Mouse (Mus musculus) megakaryocyte-erythroid progenitor cell, adult 5 weeks (primary cell): ENCODE measurements around the gene Foxe3. TPM values are rescaled to one million over a fixed set of nuclear protein-coding genes. Genes with fewer than 3 reads are reported as not detected.

Experiments
- polyA plus RNA-seq: library from polyadenylated mRNA; stranded (reverse); fragments of >175 nt; gene quantifications from 2 replicates; pipeline ENCODE4 v1.2.3, GENCODE M21; 2012

Foxe3 gene
- 0.13 TPM in 1 of 2 replicates, not detected in the other for polyA plus RNA-seq

GRCm38 (mm10) chr4:114925917-114926312 lies at the start of gene Foxe3:
Gene Foxe3 (minus strand): TSS chr4:114926013.

GRCm38 (mm10) chr4:114908829-114909601 lies 16.8 kb downstream of the Foxe3 start, which contains the start of gene Foxd2:
Gene Foxd2 (minus strand): TSS chr4:114908873.

Other genes starting within 250 kb of the Foxe3 start
- 0.11 TPM in 1 of 2 replicates, not detected in the other for gene Gm12830, start 104.3 kb downstream of the Foxe3 start, polyA plus RNA-seq
- gene Foxd2, start 17.1 kb downstream of the Foxe3 start, polyA plus RNA-seq: 6.5 and 8.4 TPM in 2 replicates
- gene Cmpk1, start 61.2 kb upstream of the Foxe3 start, polyA plus RNA-seq: 55.1 and 65.9 TPM in 2 replicates
- gene Stil, start 74.1 kb upstream of the Foxe3 start, polyA plus RNA-seq: 2.3 and 2.5 TPM in 2 replicates
- gene Tal1, start 130.4 kb upstream of the Foxe3 start, polyA plus RNA-seq: 56.2 and 76.1 TPM in 2 replicates
- gene Pdzk1ip1, start 162.7 kb upstream of the Foxe3 start, polyA plus RNA-seq: 1.1 and 2.4 TPM in 2 replicates
- 0.01 TPM in 1 of 2 replicates, not detected in the other for gene Cyp4x1, start 208.3 kb upstream of the Foxe3 start, polyA plus RNA-seq